Mouse (Mus musculus) embryonic facial prominence, embryonic 12.5 days (tissue): ENCODE measurements around the gene Lhfpl3. TPM values are rescaled to one million over a fixed set of nuclear protein-coding genes. Genes with fewer than 3 reads are reported as not detected.

Experiments used
- ATAC-seq: fragments of 200-750 bp; cut with Nextera tagmentation; 2 replicates; pipeline ENCODE4 v1.8.0; 2017; ENCODE audit not compliant: insufficient number of reproducible peaks, insufficient read depth, low FRiP score, low TSS enrichment
- H3K27ac ChIP-seq: fragments of 300-500 bp; sonication (generic); 2 replicates; pipeline ENCODE4 v1.5.1; 2016; ENCODE audit warnings: mild to moderate bottlenecking
- H3K27me3 ChIP-seq: fragments of 300-500 bp; sonication (generic); 2 replicates; pipeline ENCODE4 v1.6.1; 2016; ENCODE audit warnings: mild to moderate bottlenecking, moderate library complexity
- H3K36me3 ChIP-seq: fragments of 300-500 bp; sonication (generic); 2 replicates; pipeline ENCODE4 v1.6.1; 2016; ENCODE audit warnings: mild to moderate bottlenecking
- H3K4me1 ChIP-seq: fragments of 300-500 bp; sonication (generic); 2 replicates; pipeline ENCODE4 v1.6.1; 2016
- H3K4me2 ChIP-seq: fragments of 300-500 bp; sonication (generic); replicated peaks from 2 replicates; pipeline ENCODE4 v1.6.1; 2016; ENCODE audit warnings: mild to moderate bottlenecking, moderate library complexity
- H3K4me3 ChIP-seq: fragments of 300-500 bp; sonication (generic); 2 replicates; pipeline ENCODE4 v1.5.1; 2016; ENCODE audit warnings: mild to moderate bottlenecking
- H3K9ac ChIP-seq: fragments of 300-500 bp; sonication (generic); 2 replicates; pipeline ENCODE4 v1.6.1; 2016; ENCODE audit warnings: mild to moderate bottlenecking, moderate library complexity
- H3K9me3 ChIP-seq: fragments of 300-500 bp; sonication (generic); 2 replicates; pipeline ENCODE4 v1.6.1; 2016; ENCODE audit warnings: mild to moderate bottlenecking, moderate library complexity
- WGBS: fragments of 180-500 bp; shearing (Covaris S2); methylation state at CpG from one replicate; pipeline ENCODE4 v1.1.7; 2016; 5-methylcytosine and 5-hydroxymethylcytosine counted together
- microRNA-seq: library from miRNA; unstranded; fragments of <30 nt; microRNA quantifications from one replicate; pipeline ENCODE4, GENCODE M21; 2017
- polyA plus RNA-seq: library from polyadenylated mRNA; unstranded; fragments of >200 nt; fragmentation: Nextera tagmentation; extraction: Ambion mirVana; gene quantifications from 2 replicates; pipeline ENCODE4 v1.2.1, GENCODE M21; 2016

Lhfpl3 gene
- polyA plus RNA-seq, 1 experiment from 2014 or later = 1.4 TPM

- no peak overlapping the region for H3K9ac ChIP-seq
- no peaks in the 10 kb centered on the region for H3K27me3 ChIP-seq
- H3K36me3 ChIP-seq = no peaks in the 10 kb centered on the region
- H3K4me1 ChIP-seq = no peaks in the 10 kb centered on the region
- ATAC-seq = no peak
- no peaks in the 10 kb centered on the region for H3K9me3 ChIP-seq
- H3K4me3 ChIP-seq = no peak overlapping the region
- no peak overlapping the region for H3K4me2 ChIP-seq
- H3K27ac ChIP-seq = no peak overlapping the region
- WGBS = 57% methylated on average over 9 of the region's 9 CpGs
These were observed 504.3 kb downstream of the Lhfpl3 start for GRCm38 (mm10) chr5:23249896-23250875.

- peak; percentile 69; the same call in 1 of the 2 replicates for ATAC-seq
- Histone ChIP-seq H3K27me3 (no peaks in the 10 kb centered on the region), H3K27ac (no peak overlapping the region), H3K9ac (no peak overlapping the region), H3K9me3 (no peaks in the 10 kb centered on the region), H3K4me3 (no peak overlapping the region), H3K36me3 (no peaks in the 10 kb centered on the region), H3K4me2 (no peak overlapping the region), H3K4me1 (no peaks in the 10 kb centered on the region)
- 33% methylated on average over 12 of the region's 12 CpGs for WGBS
These were observed 505.8 kb downstream of the Lhfpl3 start for GRCm38 (mm10) chr5:23251462-23252224.

GRCm38 (mm10) chr5:23255816-23256418 lies 510.1 kb downstream of the Lhfpl3 start:
- H3K4me1 ChIP-seq = no peaks in the 10 kb centered on the region
- no peak overlapping the region for H3K27ac ChIP-seq
- WGBS = 55% methylated on average over 3 of the region's 3 CpGs
- no peak overlapping the region for H3K4me2 ChIP-seq
- no peaks in the 10 kb centered on the region for H3K36me3 ChIP-seq
- no peak overlapping the region for H3K4me3 ChIP-seq
- no peak overlapping the region for H3K9ac ChIP-seq
- ATAC-seq = no peak
- no peaks in the 10 kb centered on the region for H3K9me3 ChIP-seq
- H3K27me3 ChIP-seq = no peaks in the 10 kb centered on the region

- WGBS = 74% methylated on average over 3 of the region's 3 CpGs
- Histone ChIP-seq H3K9ac (no peak overlapping the region), H3K36me3 (no peaks in the 10 kb centered on the region), H3K4me3 (no peak overlapping the region), H3K4me2 (no peak overlapping the region), H3K27me3 (no peaks in the 10 kb centered on the region), H3K4me1 (no peaks in the 10 kb centered on the region), H3K27ac (no peak overlapping the region), H3K9me3 (no peaks in the 10 kb centered on the region)
- no peak for ATAC-seq
These were observed 527.5 kb downstream of the Lhfpl3 start for GRCm38 (mm10) chr5:23273309-23273708.

- H3K4me3 ChIP-seq = no peak overlapping the region
- no peaks in the 10 kb centered on the region for H3K36me3 ChIP-seq
- H3K27ac ChIP-seq = no peak overlapping the region
- 79% methylated on average over 7 of the region's 7 CpGs for WGBS
- H3K4me2 ChIP-seq = no peak overlapping the region
- H3K4me1 ChIP-seq = no peaks in the 10 kb centered on the region
- H3K27me3 ChIP-seq = no peaks in the 10 kb centered on the region
- H3K9me3 ChIP-seq = no peaks in the 10 kb centered on the region
- H3K9ac ChIP-seq = no peak overlapping the region
- no peak for ATAC-seq
These were observed 533.5 kb downstream of the Lhfpl3 start for GRCm38 (mm10) chr5:23279364-23279763.

- no peaks in the 10 kb centered on the region for H3K9me3 ChIP-seq
- H3K36me3 ChIP-seq = no peaks in the 10 kb centered on the region
- no peaks in the 10 kb centered on the region for H3K27me3 ChIP-seq
- H3K4me1 ChIP-seq = no peaks in the 10 kb centered on the region
- no peak overlapping the region for H3K4me3 ChIP-seq
- H3K27ac ChIP-seq = no peak overlapping the region
- no peak for ATAC-seq
- 28% methylated on average over 3 of the region's 3 CpGs for WGBS
- H3K4me2 ChIP-seq = no peak overlapping the region
- H3K9ac ChIP-seq = no peak overlapping the region
These were observed 539.0 kb downstream of the Lhfpl3 start for GRCm38 (mm10) chr5:23284884-23285283.

DNA sequence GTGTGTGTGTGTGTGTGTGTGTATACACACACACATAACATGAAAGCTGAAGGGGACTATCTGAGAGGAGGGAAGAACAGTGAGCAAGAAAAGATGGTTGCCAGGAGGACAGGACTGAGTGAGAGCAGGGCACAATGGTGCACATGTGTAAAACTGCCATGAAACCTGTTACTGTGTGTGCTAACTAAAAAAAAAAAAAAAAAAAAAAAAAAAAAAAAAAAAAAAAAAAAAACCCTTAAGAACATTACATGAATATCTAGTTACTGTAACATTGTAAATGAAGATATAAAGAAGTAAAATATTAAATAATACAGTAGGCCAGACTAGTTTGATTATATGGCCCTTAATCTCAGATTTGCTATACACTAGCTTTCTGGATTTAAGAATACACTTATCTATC lies 543.3 kb downstream of the Lhfpl3 start:
- Histone ChIP-seq H3K4me2 (no peak overlapping the region), H3K36me3 (no peaks in the 10 kb centered on the region), H3K27me3 (no peaks in the 10 kb centered on the region), H3K9ac (no peak overlapping the region), H3K9me3 (no peaks in the 10 kb centered on the region), H3K27ac (no peak overlapping the region), H3K4me3 (no peak overlapping the region), H3K4me1 (no peaks in the 10 kb centered on the region)
- ATAC-seq = no peak

Small RNAs within 50 kb of the gene (microRNA-seq; reads per million reads assigned to microRNA genes)
- gene Gm28022 (not detected), gene Gm44363 (not detected)

Other genes starting within 250 kb of the Lhfpl3 start
- 41.3 and 45.9 TPM in 2 replicates for gene Orc5, start 195.6 kb upstream of the Lhfpl3 start, polyA plus RNA-seq